Mouse (Mus musculus) right cerebral cortex, adult 2 months (tissue): ENCODE measurements around the gene Ovol2.

Experiments
- DNase-seq, 2 experiments: peaks; one replicate each; pipeline ENCODE4 v3.0.0; 2021 to 2022; ENCODE audit warnings: low spot score in 2 of 2

The Ovol2 gene

DNA sequence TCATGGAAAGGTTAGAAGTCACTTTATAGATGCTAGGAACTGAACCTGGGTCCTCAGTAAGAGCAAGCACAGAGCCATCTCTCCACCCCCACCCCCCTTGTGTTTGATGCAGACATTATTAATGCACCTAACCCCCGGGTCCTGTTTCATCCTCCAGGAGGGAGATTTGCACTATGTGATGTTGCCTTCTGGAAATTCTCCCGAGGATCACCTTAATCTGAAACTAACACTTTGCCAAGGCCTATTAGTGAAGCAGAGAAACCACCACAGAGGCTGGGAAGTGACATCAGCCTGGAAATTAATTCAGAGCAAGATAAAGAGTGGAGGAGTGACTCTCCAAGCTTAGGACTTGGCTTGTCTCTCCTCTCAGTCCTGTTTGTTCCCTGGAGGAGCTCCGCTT, 7.7 kb downstream of the Ovol2 start:
- no peak for DNase-seq

DNA sequence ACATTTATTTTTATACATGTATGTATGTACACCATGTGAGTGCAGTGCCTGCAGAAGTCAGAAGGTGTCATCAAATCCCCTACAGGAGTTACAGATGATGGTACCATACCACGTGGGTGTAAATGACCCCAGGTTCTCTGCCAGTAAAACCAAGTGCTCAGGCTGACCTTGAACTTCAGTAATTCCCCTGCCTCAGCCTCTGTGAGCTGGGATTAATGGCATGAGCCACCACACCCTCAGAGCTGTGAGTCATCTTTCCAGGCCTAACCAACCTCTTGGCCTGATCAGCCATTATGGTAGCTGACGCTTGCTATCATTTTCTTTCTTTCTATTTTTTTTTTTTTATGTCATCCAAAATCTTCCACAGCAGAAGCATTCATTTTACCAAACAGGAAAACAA, 20.6 kb downstream of the Ovol2 start:
- DNase-seq = no peak

DNA sequence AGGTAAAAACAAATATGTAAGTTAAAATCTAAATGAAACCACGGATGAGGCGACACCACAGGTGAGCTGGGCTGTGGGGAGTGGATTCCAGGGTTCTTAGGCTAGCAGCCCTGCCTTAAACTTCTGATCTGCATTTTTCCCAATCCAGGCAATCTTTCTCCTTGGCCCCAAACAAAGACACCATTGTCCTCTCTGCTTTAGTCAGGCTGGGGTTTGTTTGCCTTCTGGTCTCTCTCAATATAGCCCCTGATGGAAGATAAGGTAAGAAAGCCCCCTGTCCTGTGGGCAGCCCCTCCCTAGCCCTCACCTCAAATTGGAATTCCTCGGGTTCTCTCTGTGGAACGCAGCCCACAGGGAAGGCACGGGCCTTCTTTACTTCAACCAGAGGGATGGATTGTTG, 21.7 kb downstream of the Ovol2 start:
- DNase-seq = no peak

DNA sequence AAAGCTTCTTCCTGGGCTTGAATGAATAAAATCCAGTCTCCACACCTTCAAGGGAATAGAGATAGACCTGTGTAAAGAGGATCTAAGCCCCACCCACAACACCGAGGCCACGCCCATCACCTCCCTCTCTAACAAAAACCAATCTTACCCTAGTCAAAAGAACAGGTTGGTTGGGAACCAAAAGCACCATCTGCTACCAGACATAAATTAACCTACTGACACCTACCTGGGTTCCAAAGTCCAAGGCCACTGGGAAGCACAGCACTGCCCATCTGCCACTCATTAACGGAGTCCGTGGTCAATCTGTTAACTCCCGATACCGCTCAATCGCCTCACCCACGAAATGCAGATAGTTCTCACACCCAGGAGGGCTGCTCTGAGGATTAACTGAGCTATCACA, 23.4 kb downstream of the Ovol2 start:
- DNase-seq = no peak

DNA sequence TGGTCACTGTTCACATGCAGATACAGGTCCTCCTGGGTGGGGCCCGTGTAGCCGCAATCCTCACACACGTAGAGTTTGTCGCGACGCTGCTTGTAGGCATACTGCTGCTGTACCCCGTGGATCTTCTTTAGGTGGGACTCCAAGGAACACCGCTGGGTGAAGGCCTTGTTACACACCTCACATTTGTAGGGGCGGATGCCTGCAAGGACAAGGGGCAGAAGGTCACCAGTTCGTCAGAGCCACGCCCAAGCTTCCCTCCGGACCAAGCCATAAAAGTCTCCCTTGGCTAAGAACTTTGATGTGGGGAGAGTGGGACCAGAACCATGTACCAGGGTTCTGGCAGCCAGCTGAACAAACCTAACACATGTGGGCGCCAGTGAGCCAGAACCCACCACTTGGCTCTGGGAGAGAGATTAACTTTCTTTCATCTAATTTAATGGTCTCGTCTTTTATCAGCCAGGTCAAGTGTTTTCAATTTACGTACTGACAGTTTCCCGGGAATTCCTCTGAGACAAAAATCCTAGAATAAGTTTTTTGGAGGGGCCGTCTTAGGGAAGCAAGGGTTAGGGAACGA, 26.1 kb downstream of the Ovol2 start:
- DNase-seq = no peak

DNA sequence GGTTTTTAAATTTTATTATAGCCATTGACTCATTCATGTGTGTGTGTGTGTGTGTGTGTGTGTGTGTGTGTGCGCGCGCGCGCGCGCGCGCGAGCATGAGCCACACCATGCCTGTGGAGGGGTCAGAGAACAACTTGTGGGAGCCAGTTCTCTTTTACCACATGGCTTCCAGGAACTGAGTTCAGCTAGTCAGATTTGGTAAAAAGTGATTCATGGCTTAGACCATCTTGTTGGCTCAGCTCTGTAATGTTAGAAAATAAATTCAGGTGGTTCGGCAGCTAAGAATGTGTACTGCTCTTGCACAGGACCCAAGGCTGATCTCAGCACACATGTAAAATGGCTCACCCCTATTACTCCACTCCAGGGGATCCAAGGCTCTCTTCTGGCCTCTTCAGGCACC, 30.8 kb downstream of the Ovol2 start:
- DNase-seq = no peak

DNA sequence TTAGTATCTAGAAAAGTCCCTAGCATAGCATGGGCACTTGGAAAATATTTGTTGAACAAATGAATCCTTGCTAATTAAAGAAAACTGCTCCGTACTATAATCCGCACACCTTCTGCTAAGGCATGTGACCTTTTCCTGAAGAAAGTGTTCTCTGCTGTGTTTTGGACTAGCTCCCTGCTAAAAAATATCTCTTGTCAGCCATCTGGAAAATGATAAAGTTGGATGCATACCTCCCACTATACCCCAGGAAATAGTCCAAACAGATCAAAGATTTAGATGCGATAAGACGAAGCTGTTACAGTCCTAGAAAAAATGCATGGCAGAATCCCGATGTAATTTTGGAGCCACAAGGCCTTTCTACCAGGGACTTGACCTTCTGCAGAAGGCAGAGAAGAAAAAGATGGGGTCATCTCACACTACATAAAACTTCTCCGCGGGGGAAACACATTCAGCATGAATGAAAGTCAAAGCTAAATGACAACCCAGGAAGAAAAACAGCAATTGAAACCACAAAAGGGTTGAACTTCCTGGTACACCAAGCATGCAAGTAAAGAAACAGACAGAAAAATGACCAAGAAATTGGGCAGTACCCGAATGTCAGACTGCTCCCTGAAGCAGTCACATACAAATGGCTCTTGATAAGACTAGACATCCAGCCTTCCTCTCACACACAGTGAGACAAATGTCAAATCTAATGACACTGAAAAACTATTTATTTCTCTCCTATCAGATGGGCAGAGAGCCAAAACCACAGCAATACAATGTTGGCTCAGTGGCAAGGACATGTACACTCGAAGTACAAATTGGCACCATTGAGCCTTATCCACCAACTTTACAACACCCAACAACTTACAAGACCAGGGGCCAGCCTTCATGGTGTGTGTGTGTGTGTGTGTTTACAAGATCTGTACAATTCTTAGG, 31.9 kb downstream of the Ovol2 start:
- DNase-seq = peak in 1 of 2 experiments; percentile 14

DNA sequence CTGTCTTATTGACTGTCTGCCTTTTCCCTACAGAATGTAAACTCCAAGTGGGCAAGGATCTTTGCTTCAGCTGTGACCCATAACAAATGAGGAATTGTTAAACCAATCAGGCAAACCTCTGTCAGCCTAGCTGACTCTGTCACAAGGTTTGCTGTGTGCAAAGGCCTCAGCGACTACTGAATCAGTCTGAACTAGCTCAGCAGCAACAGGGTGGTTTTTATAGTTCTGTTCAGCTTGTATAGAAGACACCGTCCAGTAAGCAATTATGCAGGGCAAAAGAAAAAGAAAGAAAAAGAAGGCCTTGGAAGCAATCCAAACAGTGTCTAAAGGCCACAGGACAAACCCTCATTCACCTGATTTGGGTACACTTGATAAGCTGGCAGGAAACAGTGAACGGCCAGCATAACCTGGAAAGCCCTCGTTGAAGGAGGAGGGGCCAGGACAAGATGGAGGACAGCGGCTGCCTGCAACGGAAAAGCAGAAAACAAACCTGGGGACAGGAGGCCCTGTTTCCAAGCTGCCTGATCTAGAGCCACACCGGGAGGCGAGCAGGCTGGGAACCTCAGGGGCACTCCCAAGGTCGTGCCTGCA, 36.7 kb downstream of the Ovol2 start:
- DNase-seq = no peak

DNA sequence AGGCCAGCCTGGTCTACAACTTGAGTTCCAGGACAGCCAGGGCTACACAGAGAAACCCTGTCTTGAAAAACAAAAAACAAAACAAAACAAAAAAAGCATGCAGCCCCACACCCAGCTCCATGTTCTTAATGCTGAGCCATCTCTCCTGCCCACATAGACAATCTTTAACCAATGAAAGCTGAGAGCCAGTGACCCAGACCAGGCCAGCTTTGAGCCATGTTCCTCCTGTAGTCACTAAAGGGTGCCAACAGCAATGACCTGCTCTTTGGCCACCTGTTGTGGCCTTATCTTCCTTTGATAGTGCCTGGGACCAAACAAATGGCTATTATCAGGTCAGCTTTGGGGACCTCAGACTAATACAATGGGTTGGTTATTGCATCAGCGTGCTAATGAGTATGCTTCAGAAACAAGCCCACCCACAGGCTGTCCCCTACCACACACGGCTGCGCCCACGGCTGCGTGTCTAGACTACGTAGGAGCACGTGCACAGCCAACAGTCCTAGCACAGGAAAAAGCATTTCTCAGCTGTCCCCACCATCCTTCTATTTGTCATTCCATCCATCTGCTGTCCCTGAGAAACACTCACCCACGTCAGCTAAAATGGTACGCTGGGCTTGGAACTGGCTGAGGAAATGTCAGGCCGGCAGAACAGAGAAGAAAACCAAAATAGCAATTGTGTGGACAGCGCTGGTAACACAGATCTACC, 40.2 kb downstream of the Ovol2 start:
- peak; percentile 79 for DNase-seq

DNA sequence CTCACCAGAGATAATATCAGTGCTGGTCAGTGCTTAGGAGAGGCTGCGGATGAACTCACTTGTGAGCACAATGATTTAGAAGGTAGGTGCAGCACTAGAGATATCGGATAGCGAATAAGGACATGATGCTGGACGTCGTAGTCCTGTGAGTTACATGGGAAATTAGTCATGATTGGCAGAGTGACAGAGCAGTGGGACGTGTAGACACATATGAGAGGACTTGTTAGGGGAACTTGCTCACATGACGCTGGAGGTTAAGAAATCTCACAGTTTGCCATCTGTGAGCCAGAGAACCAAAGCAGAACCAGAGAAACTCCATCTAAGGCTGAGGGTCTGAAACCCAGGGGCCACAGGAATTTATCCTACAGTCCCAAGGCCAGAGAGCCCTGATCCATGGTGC, 41.6 kb downstream of the Ovol2 start:
- DNase-seq = no peak

DNA sequence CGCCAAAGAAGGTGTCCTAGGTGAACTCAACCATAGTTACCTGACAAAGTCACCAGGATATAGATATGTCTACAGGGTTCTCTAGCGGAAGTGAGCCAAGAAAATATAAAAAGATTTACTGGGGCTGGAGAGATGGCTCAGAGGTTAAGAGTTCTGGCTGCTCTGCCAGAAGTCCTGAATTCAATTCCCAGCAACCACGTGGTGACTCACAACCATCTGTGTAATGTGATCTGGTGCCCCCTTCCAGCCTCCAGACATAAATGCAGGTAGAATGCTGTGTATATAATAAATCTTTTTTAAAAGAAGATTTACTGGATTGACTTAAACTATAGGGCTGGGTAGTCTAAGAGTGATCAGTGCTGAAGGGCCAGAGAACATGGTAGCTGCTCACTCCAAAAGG, 50.5 kb downstream of the Ovol2 start:
- no peak for DNase-seq

DNA sequence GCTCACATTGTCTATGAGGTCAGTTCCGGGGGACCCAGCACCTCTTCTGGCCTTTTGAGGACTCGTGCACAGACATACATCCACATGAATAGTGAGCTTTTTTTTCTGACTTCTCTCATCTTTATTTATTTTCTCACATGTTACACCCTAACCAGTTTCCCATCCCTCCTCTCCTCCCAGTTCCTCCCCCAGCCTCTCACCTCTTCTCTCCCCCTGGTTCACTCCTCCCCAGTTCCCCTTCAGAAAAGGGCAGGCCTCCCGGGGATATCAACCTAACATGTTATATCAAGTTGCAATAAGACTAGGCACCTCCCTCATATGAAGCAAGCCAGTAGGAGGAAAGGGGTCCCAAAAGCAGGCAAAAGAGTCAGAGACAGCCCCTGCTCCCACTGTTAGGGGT, 51.4 kb downstream of the Ovol2 start:
- no peak for DNase-seq

DNA sequence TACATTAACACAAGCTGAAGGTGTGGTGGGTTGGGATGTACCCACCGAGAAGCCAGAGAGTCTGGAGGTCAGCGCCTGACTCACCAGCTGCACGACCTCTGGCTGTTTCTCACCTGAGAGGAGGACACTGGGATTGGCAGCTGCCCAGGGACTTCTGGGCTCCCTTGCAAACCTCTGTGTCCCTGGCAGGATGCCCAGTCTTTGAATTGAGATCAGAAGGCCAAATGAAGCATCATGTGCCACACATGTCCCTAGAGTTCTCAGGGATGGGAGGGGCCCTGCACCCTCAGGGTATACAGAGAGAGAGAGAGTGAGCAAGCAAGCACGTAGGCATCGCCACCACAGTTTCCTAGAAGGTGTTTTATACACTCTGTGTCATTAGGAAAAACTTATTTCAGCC, 52.2 kb downstream of the Ovol2 start:
- no peak for DNase-seq

DNA sequence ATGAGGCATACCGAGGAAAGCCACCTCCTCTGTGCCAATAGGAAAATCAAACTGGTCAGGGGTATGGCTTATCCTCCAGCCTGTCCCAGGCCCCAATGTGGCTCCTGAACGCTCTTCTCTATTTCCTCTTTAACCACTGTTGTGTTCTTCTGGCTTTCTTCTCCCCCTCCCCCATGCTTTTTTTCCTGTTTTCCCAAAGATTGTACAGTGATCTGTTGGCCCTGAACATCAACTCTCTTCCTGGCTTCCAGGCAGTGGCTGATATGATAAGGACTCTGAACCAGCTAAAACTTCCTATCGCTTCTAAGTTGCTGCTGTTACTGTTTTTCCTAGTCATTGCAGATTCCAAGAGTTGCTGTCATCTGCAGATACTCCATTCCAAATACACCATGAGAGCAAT, 55.1 kb downstream of the Ovol2 start:
- no peak for DNase-seq

DNA sequence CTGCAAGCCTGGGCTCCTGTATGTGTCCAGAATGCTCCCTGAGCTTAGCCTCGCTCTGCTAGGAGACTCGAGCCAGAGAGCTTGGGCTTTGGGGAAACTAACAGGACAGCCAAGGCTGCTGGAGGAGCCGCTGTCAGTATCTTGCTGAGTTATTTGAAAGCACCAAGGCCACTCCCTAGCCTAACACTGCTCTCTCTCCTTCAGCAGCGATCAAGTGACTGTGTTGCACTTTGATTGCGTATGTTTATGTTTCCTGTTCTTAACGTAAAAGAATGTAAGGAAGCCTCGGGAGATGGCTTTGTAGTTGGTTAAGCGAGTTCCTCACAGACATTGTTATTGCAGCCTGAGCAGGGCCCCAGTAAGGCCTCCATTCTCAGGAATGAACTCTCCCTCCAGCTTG, 57.2 kb downstream of the Ovol2 start:
- no peak for DNase-seq

DNA sequence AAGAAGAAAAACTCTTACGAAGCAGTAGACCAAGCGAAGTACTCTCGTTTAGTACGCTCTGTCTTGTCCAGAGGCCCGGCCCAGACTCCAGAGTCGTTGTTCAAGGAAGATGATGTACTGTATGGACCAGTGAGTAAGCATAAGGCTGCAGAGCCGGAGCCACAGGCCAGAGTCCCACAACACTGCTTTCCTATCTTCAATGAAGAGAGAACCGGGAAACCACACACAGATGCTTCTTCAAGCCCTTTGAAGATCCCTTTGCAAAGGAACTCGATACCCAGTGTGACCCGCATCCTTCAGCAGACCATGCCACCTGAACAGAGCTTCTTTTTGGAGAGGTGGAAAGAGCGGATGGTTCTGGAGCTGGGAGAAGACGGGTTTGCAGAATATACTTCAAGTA, 59.9 kb downstream of the Ovol2 start:
- no peak for DNase-seq

DNA sequence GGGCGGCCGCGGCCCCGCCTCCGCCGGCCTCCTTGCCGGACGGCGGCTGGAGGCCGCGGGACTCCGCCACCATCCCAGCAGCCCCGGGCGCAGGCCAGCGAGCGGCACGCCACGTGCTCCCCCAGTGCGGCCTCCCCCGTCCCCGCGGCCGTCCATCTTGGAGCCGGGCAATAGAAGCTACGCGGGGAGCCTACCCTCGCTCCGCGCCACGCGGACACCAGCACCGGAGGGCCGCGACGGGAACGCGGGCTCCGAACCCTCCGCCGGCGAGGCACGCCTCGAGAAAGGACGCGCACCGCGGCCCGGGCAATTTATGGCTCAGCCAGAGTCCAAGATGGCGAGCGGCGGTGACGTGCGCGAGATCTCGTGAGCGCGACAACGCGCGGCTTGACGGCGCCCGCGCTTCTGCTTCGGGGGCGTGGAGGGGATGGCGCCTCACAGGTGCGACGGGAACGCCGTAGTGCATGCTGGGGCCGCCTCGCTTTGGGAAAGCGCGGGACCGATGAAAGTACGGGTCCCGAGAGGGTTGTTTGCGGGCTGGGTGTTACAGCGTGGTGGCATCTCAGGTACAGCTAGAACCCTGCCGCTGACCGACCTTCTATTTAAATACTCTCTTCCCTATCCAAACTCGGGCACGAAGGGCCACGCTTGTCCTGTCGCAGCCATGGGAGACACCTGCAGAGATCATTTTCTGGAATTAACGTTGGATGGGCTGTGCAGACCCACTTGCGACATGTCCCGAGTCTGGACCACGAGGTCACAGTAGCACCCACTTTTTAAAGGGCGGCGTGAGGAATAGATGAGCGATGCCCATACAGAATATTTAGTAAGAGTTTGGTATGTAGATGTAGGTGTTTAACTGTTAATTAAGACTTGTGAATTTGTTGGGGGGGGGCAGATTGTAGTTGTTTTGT, 61.2 kb downstream of the Ovol2 start, which contains the start of the genes Mgme1 and Snx5:
Gene Mgme1, plus strand, starts transcription at position 157 of the 914 bp plus-strand sequence.
Gene Snx5, minus strand, starts transcription at position 400 of the 914 bp plus-strand sequence.
- peak; percentile 92 to 97 for DNase-seq

DNA sequence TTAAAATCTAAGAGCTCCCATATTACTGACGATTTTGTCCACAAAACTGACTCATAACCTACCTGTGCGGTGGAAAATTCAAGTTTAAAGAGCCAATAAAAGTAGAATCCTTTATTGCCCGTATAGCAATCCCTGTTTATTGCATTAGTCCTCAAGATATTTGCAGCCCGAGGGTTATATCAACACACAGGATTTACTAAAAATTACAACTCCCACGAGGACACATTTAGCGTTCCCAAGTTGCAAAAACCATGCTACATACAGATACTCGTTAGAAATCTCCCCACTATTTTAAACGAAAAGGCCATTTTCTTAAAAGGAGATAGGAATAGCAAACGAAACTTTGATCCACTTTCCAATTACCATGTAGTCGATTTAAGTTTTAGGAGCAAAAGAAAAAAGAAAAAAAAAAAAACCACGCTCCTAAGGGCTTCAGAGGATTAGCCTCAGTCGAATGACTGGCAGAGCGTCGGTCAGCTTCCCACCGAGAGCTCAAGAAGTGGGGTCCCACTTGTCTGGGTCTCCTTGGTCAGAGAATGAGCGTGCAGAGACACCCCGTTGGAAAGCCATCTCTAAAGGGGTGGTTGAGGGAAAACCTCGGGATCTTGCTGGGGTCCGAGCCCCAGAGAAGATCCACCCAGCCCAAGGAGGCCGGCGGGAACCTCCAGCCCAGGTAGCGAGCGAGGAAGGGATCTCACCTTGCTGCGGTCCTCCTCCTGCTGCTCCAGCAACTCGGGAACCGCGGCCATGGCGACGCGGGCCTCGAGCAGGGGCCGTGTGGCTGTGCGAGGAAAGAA, 62.1 kb downstream of the Ovol2 start:
- DNase-seq = no peak

DNA sequence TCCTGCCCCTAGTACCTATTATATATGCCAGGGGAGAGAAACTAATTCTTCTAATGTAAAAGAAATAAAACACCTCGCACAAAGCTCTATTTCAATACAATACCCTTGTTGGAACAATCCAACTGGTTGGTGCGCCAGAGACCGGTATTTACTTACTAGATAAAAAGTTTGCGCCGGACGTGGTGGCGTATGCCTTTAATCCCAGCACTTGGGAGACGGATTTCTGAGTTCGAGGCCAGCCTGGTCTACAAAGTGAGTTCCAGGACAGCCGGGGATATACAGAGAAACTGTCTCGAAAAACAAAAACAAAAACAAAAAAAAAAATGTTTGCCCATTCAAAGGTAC, 62.7 kb downstream of the Ovol2 start:
- DNase-seq = no peak
